Mouse (Mus musculus) kidney, adult 2 months (tissue): ENCODE measurements around the gene Tmem63c.

ENCODE experiments used
- CTCF ChIP-seq: fragments of 200-500 bp; conservative IDR thresholded peaks from 2 replicates; pipeline ENCODE4 v1.5.1; 2011; ENCODE audit warnings: low read depth, mild to moderate bottlenecking, control low read depth, low read length, moderate library complexity, mixed read lengths; ENCODE audit not compliant: insufficient read depth, insufficient read length
- POLR2A ChIP-seq: fragments of 200-500 bp; IDR thresholded peaks from one replicate; pipeline ENCODE4 v1.6.1; 2011; ENCODE audit warnings: low read depth, low read length, control low read depth

DNA sequence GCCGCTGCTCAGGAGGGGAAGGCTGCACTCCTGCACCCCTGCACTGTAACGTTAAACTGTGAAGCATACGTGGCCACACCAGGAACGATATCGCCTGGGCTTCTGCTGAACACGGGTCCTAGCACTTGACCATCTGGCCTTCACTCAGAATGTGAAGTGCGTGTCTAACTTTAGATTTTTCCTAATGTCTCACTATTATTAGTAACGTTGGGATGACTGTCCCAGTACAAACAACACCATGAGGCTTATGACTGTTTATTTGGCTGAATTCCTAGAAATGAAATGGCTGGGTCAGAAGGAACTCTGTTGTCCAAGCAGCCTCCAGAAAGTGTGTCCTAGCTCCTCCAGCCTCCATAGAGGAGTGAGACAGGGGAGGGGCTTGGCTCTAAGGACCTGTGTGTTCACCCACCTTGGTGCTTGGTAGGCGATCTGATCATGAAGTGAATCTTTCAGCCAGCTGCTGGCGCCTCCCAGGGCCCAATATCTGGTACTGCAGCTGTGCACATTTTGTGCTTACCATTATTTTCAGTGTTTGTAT lies 21.8 kb upstream of the Tmem63c start:
- TF ChIP-seq CTCF (no peak), POLR2A (no peak)
